Mouse (Mus musculus): ENCODE results near the gene Gdpd3. TPM values are rescaled to one million over a fixed set of nuclear protein-coding genes. Genes with fewer than 3 reads are reported as not detected.

Gene Gdpd3
- total RNA-seq, 2 experiments from 2014 or later, result 3.6 to 4.6 TPM

Other genes starting within 250 kb of the Gdpd3 start
- 100 to 1,000 TPM; 149 to 159 TPM for gene Eif3c, start 199.9 kb upstream of the Gdpd3 start, total RNA-seq (2021)
- under 1 TPM; 0.69 to 0.81 TPM for gene Apobr, start 181.4 kb upstream of the Gdpd3 start, total RNA-seq (2021)
- gene Cln3, start 180.5 kb upstream of the Gdpd3 start, total RNA-seq (2021), result 10 to 100 TPM; 14.7 to 16.6 TPM
- gene Il27, start 171.4 kb upstream of the Gdpd3 start, total RNA-seq (2021), result not detected
- gene Nupr1, start 135.5 kb upstream of the Gdpd3 start, total RNA-seq (2021), result 10 to 100 TPM in 1 of 2 experiments, 1 to 10 TPM in 1; 7.2 to 10.5 TPM
- 10 to 100 TPM; 26.0 to 32.0 TPM for gene Sgf29, start 117.0 kb upstream of the Gdpd3 start, total RNA-seq (2021)
- 10 to 100 TPM; 12.0 to 32.5 TPM for gene Sult1a1, start 89.9 kb upstream of the Gdpd3 start, total RNA-seq (2021)
- 10 to 100 TPM; 50.7 to 59.8 TPM for gene Bola2, start 70.9 kb upstream of the Gdpd3 start, total RNA-seq (2021)
- 1 to 10 TPM; 6.1 to 8.0 TPM for gene Slx1b, start 70.5 kb upstream of the Gdpd3 start, total RNA-seq (2021)
- 10 to 100 TPM; 12.7 to 14.6 TPM for gene Coro1a, start 58.5 kb upstream of the Gdpd3 start, total RNA-seq (2021)
- 100 to 1,000 TPM in 1 of 2 experiments, 10 to 100 TPM in 1; 97.7 to 103 TPM for gene Mapk3, start 6.7 kb upstream of the Gdpd3 start, total RNA-seq (2021)
- 10 to 100 TPM; 61.9 to 71.7 TPM for gene Ypel3, start 10.6 kb downstream of the Gdpd3 start, total RNA-seq (2021)
- under 1 TPM; 0.29 to 0.35 TPM for gene Tbx6, start 15.1 kb downstream of the Gdpd3 start, total RNA-seq (2021)
- gene Ppp4c, start 26.2 kb downstream of the Gdpd3 start, total RNA-seq (2021), result 10 to 100 TPM; 53.2 to 58.2 TPM
- 10 to 100 TPM; 10.1 to 11.0 TPM for gene Fam57b, start 31.3 kb downstream of the Gdpd3 start, total RNA-seq (2021)
- not detected for gene 4930451I11Rik, start 65.3 kb downstream of the Gdpd3 start, total RNA-seq (2021)
- gene Doc2a, start 81.1 kb downstream of the Gdpd3 start, total RNA-seq (2021), result not detected
- 10 to 100 TPM; 10.3 to 13.8 TPM for gene Hirip3, start 95.6 kb downstream of the Gdpd3 start, total RNA-seq (2021)
- gene Ino80e, start 96.0 kb downstream of the Gdpd3 start, total RNA-seq (2021), result 10 to 100 TPM; 23.8 to 30.0 TPM
- gene Taok2, start 118.4 kb downstream of the Gdpd3 start, total RNA-seq (2021), result 10 to 100 TPM; 65.6 to 65.7 TPM
- gene Tmem219, start 156.6 kb downstream of the Gdpd3 start, total RNA-seq (2021), result 10 to 100 TPM; 16.3 to 17.6 TPM
- gene Kctd13, start 162.5 kb downstream of the Gdpd3 start, total RNA-seq (2021), result 1 to 10 TPM; 7.7 to 9.7 TPM
- gene Asphd1, start 183.2 kb downstream of the Gdpd3 start, total RNA-seq (2021), result not detected
- 10 to 100 TPM; 23.3 to 30.4 TPM for gene Sez6l2, start 184.2 kb downstream of the Gdpd3 start, total RNA-seq (2021)
- 10 to 100 TPM; 73.8 to 82.0 TPM for gene Cdipt, start 209.6 kb downstream of the Gdpd3 start, total RNA-seq (2021)
- under 1 TPM; 0.47 to 0.84 TPM for gene Cdiptos, start 209.8 kb downstream of the Gdpd3 start, total RNA-seq (2021)
- gene Mvp, start 248.3 kb downstream of the Gdpd3 start, total RNA-seq (2021), result 10 to 100 TPM; 45.3 to 50.1 TPM